Mouse (Mus musculus): ENCODE measurements around the gene Prrg3. TPM values are rescaled to one million over a fixed set of nuclear protein-coding genes. Genes with fewer than 3 reads are reported as not detected.

The Prrg3 gene
- polyA plus RNA-seq, 2 experiments, result 14.2 to 21.4 TPM

GRCm38 (mm10) chrX:71983205-71983604 is 20.8 kb downstream of the Prrg3 start:
- Histone ChIP-seq H3K4me2 (replicated peaks; ENCODE audit: low read depth, low read length, severe bottlenecking) (no peak overlapping the region), H3K36me3 (ENCODE audit: control insufficient read depth, insufficient read depth, low read length) (no peaks in the 10 kb centered on the region), H3K9me3 (ENCODE audit: control insufficient read depth, low read length) (no peaks in the 10 kb centered on the region), H3K4me3 (replicated peaks; ENCODE audit: low read length) (no peak overlapping the region), H3K9ac (ENCODE audit: low read depth, low read length, severe bottlenecking) (no peak overlapping the region), H3K27ac (replicated peaks; ENCODE audit: low read depth, low read length) (no peak overlapping the region), H3K4me1 (ENCODE audit: control insufficient read depth, insufficient read depth, low read length) (no peaks in the 10 kb centered on the region), H3K27me3 (ENCODE audit: control insufficient read depth, insufficient read depth, low read length) (no peaks in the 10 kb centered on the region)
- ATAC-seq (ENCODE audit: low FRiP score, low read depth) (no peak), DNase-seq (ENCODE audit: low spot score) (no peak)
- TF ChIP-seq POLR2A (IDR thresholded peaks at IDR 0.05; ENCODE audit: borderline replicate concordance, extremely low read depth, insufficient read depth, insufficient read length), result no peak
- WGBS, result 63% methylated on average over 2 of the region's 2 CpGs

GRCm38 (mm10) chrX:71983775-71984174 is 21.4 kb downstream of the Prrg3 start:
- TF ChIP-seq POLR2A (IDR thresholded peaks at IDR 0.05; ENCODE audit: borderline replicate concordance, extremely low read depth, insufficient read depth, insufficient read length), result no peak
- H3K4me3 ChIP-seq (replicated peaks; ENCODE audit: low read length), result no peak overlapping the region
- H3K36me3 ChIP-seq (ENCODE audit: control insufficient read depth, insufficient read depth, low read length), result no peaks in the 10 kb centered on the region
- no peak overlapping the region for H3K27ac ChIP-seq (replicated peaks; ENCODE audit: low read depth, low read length)
- ATAC-seq (ENCODE audit: low FRiP score, low read depth), result no peak
- no peaks in the 10 kb centered on the region for H3K27me3 ChIP-seq (ENCODE audit: control insufficient read depth, insufficient read depth, low read length)
- H3K4me2 ChIP-seq (replicated peaks; ENCODE audit: low read depth, low read length, severe bottlenecking), result no peak overlapping the region
- no peaks in the 10 kb centered on the region for H3K4me1 ChIP-seq (ENCODE audit: control insufficient read depth, insufficient read depth, low read length)
- WGBS, result 75% methylated on average over 1 of the region's 1 CpGs
- no peak overlapping the region for H3K9ac ChIP-seq (ENCODE audit: low read depth, low read length, severe bottlenecking)
- DNase-seq (ENCODE audit: low spot score), result no peak
- H3K9me3 ChIP-seq (ENCODE audit: control insufficient read depth, low read length), result no peaks in the 10 kb centered on the region

GRCm38 (mm10) chrX:71991549-71991948 is 29.1 kb downstream of the Prrg3 start, which contains the start of gene Cnga2:
Cnga2 (plus strand) TSS chrX:71991849.
- DNase-seq (ENCODE audit: low spot score) (no peak), ATAC-seq (ENCODE audit: low FRiP score, low read depth) (no peak)
- Histone ChIP-seq H3K36me3 (ENCODE audit: control insufficient read depth, insufficient read depth, low read length) (no peaks in the 10 kb centered on the region), H3K4me3 (replicated peaks; ENCODE audit: low read length) (no peak within 1 kb of the TSS), H3K9ac (ENCODE audit: low read depth, low read length, severe bottlenecking) (no peak within 1 kb of the TSS), H3K4me2 (replicated peaks; ENCODE audit: low read depth, low read length, severe bottlenecking) (no peak within 1 kb of the TSS), H3K9me3 (ENCODE audit: control insufficient read depth, low read length) (no peaks in the 10 kb centered on the region), H3K27me3 (ENCODE audit: control insufficient read depth, insufficient read depth, low read length) (no peaks in the 10 kb centered on the region), H3K27ac (replicated peaks; ENCODE audit: low read depth, low read length) (no peak within 1 kb of the TSS), H3K4me1 (ENCODE audit: control insufficient read depth, insufficient read depth, low read length) (no peaks in the 10 kb centered on the region)
- TF ChIP-seq POLR2A (IDR thresholded peaks at IDR 0.05; ENCODE audit: borderline replicate concordance, extremely low read depth, insufficient read depth, insufficient read length), result no peak
- WGBS, result 80% methylated on average over 3 of the region's 3 CpGs

GRCm38 (mm10) chrX:71995972-71996371 is 33.5 kb downstream of the Prrg3 start:
- Histone ChIP-seq H3K9ac (ENCODE audit: low read depth, low read length, severe bottlenecking) (no peak overlapping the region), H3K27ac (replicated peaks; ENCODE audit: low read depth, low read length) (no peak overlapping the region), H3K4me1 (ENCODE audit: control insufficient read depth, insufficient read depth, low read length) (no peaks in the 10 kb centered on the region), H3K9me3 (ENCODE audit: control insufficient read depth, low read length) (no peaks in the 10 kb centered on the region), H3K27me3 (ENCODE audit: control insufficient read depth, insufficient read depth, low read length) (no peaks in the 10 kb centered on the region), H3K4me2 (replicated peaks; ENCODE audit: low read depth, low read length, severe bottlenecking) (no peak overlapping the region), H3K36me3 (ENCODE audit: control insufficient read depth, insufficient read depth, low read length) (no peaks in the 10 kb centered on the region), H3K4me3 (replicated peaks; ENCODE audit: low read length) (no peak overlapping the region)
- no peak for ATAC-seq (ENCODE audit: low FRiP score, low read depth)
- no peak for TF ChIP-seq POLR2A (IDR thresholded peaks at IDR 0.05; ENCODE audit: borderline replicate concordance, extremely low read depth, insufficient read depth, insufficient read length)
- no peak for DNase-seq (ENCODE audit: low spot score)
- 73% methylated on average over 1 of the region's 1 CpGs for WGBS

- no peak overlapping the region for H3K9ac ChIP-seq (ENCODE audit: low read depth, low read length, severe bottlenecking)
- no peak for TF ChIP-seq POLR2A (IDR thresholded peaks at IDR 0.05; ENCODE audit: borderline replicate concordance, extremely low read depth, insufficient read depth, insufficient read length)
- H3K4me1 ChIP-seq (ENCODE audit: control insufficient read depth, insufficient read depth, low read length), result no peaks in the 10 kb centered on the region
- no peaks in the 10 kb centered on the region for H3K9me3 ChIP-seq (ENCODE audit: control insufficient read depth, low read length)
- no peak overlapping the region for H3K4me3 ChIP-seq (replicated peaks; ENCODE audit: low read length)
- ATAC-seq (ENCODE audit: low FRiP score, low read depth), result no peak
- no peak overlapping the region for H3K4me2 ChIP-seq (replicated peaks; ENCODE audit: low read depth, low read length, severe bottlenecking)
- DNase-seq (ENCODE audit: low spot score), result no peak
- no peaks in the 10 kb centered on the region for H3K27me3 ChIP-seq (ENCODE audit: control insufficient read depth, insufficient read depth, low read length)
- H3K36me3 ChIP-seq (ENCODE audit: control insufficient read depth, insufficient read depth, low read length), result no peaks in the 10 kb centered on the region
- H3K27ac ChIP-seq (replicated peaks; ENCODE audit: low read depth, low read length), result no peak overlapping the region
Measured at GRCm38 (mm10) chrX:72009930-72010329, 47.5 kb downstream of the Prrg3 start.

GRCm38 (mm10) chrX:72012236-72012635 is 49.8 kb downstream of the Prrg3 start:
- no peak overlapping the region for H3K27ac ChIP-seq (replicated peaks; ENCODE audit: low read depth, low read length)

More at GRCm38 (mm10) chrX:72012236-72012635, 49.8 kb downstream of the Prrg3 start:
- ATAC-seq (ENCODE audit: low FRiP score, low read depth) (no peak), DNase-seq (ENCODE audit: low spot score) (no peak)
- WGBS, result 74% methylated on average over 9 of the region's 9 CpGs
- H3K4me2 ChIP-seq (replicated peaks; ENCODE audit: low read depth, low read length, severe bottlenecking), result no peak overlapping the region
- no peak overlapping the region for H3K9ac ChIP-seq (ENCODE audit: low read depth, low read length, severe bottlenecking)
- no peaks in the 10 kb centered on the region for H3K27me3 ChIP-seq (ENCODE audit: control insufficient read depth, insufficient read depth, low read length)
- H3K9me3 ChIP-seq (ENCODE audit: control insufficient read depth, low read length), result no peaks in the 10 kb centered on the region
- no peak for TF ChIP-seq POLR2A (IDR thresholded peaks at IDR 0.05; ENCODE audit: borderline replicate concordance, extremely low read depth, insufficient read depth, insufficient read length)
- no peak overlapping the region for H3K4me3 ChIP-seq (replicated peaks; ENCODE audit: low read length)
- H3K36me3 ChIP-seq (ENCODE audit: control insufficient read depth, insufficient read depth, low read length), result no peaks in the 10 kb centered on the region
- no peaks in the 10 kb centered on the region for H3K4me1 ChIP-seq (ENCODE audit: control insufficient read depth, insufficient read depth, low read length)
